Mouse (Mus musculus) thymus, postnatal 36 days (tissue): ENCODE data around the gene Gstt1.
"Not testable (repeated sequence)": the region's sequence is repeated elsewhere in the genome, so short reads cannot be mapped to it uniquely, and the experiment has no call there.

ENCODE experiments used
- DNase-seq, 2 experiments: peaks; one replicate each; pipeline ENCODE4 v3.0.0; 2022; ENCODE audit warnings: mixed read lengths in 2 of 2

Gene Gstt1

DNA sequence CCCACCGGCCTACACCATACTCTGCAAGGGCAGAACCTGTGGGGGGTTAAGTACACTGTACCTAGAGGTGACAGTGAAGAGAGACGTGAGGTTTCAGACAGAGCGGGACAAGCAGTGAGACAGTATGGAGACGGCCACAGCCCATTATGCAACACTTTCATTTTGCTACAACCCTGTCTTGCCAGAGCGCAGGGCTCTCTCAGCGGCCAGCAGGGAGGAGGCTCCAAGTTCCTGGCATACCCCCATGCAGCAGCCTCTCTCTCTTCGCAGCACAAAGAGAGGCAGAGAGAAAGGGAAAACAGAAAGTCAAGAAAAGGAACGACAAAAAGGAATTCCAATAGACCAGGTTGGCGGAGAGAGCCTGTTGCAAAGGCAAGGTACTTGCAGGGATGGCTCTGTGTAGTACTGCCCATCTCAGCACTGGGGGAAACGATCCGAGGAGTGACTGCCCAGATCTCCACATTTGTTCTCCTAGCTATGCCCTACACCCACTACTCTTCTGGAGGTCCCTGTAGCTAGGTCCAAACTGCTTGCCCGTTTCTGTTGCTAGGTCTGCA lies 687 bp downstream of the Gstt1 start:
- DNase-seq: no peak

DNA sequence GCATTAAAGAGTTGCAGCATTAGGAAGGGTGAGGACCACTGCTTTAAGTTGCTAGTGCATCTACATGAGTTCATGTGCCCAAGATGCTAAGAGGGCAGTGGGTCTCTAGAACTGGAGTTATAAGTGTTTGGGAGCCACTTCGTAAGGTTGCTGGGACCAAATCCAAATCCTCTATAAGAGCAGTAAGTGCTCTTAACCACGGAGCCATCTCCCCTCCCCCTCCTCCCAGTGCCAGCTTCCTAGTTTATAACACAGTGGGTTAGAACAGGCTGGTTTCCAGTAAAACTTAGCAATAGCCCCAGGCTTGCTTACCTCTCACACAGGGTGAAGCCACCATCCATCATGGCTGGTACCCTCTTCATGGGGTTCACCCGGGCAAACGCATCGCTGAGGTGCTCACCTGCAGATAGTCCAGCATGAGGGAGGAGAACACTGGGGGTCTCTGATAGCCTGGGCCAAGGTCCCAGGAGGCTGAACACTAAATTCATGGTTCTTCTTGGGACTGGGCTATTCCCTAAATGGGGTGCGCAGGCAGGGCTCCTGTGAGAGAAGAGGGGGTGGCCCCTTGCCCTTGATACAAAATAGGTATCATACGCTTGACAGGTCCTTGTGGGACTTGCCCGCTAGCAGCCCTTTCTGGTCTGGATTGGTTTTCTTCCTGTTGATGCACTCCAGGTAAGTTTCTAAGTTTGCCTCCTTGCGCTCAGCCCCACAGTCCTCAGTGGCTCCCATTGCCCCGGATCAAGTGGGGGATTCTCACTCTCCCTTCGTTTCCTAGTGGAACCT lies 1.5 kb downstream of the Gstt1 start:
- no peak for DNase-seq

DNA sequence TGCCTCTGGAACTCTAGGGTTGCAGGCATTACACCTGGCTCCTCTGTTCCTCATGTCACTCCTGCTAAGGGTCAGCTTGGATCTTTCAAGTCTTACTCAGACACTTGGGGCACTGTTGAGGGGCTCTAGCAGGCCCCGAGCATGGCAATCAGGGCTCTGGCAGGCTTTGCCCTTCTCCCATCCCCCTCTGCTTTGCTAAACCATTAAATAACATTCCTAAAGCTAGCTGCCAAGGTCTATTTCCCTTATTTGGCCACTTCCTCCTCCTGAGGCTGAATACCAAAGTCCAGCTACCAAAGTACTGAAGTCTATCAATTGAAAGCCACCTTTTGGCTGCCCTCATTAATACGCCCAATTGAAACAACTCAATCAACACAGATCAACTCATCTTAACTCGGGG lies 3.5 kb downstream of the Gstt1 start:
- DNase-seq: no peak

DNA sequence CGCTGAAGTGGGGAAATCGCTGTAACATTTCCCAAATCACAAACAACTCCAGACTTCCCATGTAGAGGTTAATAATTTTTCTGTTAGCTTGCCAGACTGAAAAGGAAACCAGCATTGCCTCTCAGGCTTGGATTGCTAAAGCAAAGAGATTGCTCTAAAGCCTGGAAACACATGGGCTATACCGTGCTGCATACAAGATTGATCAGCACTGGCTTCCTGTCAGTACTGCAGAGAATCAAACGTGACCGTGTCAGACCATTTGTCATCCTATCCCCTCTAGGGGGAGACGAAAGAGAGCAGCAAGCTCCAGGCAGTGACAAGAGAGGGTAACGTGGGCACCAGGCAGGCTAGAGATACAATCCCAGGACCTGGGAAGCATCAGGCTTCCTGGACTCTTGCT lies 7.6 kb downstream of the Gstt1 start:
- DNase-seq: no peak

DNA sequence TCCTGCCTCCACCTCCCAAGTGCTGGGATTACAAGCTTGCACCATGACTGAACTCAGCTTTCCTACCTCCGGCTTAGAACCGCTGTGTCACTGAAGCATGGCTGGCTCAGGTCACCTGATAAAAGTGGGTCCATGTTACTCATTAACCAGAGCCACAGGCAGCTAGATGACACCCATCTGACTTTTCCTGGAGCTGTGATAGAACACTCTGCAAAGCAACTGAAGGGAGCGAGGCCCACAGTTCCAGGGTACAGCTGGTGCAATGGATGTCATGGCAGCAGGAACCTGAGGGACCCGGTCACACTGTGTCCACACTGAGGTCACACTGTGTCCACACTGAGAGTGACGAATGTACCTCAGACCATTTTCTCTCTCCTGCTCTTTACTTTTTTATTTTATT lies 8.5 kb downstream of the Gstt1 start:
- no peak for DNase-seq

DNA sequence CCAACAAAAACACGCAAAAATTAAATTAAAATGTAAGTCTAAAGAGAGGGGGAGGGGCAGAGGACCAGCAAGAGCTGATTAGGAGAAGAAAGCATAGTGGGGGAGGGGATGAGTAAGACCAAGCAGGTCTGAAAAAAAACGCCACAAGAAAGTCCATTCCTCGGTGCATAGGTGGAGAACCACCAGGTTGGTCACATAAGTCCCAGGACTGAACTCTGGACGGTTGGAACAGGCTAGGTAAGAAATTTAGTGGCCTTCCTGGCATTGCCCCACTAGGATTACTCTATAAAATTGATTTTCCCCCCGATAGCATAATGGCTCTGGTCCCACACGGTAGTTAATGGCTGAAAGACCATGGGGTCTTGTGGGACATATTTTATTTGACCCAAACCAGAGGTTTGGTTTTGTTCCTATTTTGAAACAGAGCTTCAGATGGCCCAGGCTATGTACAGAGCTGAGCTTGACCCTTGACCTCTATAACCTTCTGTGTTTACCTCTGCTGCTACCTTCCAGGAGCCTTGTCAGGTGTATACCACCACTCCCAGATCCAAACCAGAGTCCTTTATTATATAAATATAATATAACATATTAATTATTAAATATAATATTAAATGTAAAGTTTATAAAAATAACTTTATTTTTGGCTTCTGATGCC lies 9.2 kb downstream of the Gstt1 start:
- DNase-seq: no peak

DNA sequence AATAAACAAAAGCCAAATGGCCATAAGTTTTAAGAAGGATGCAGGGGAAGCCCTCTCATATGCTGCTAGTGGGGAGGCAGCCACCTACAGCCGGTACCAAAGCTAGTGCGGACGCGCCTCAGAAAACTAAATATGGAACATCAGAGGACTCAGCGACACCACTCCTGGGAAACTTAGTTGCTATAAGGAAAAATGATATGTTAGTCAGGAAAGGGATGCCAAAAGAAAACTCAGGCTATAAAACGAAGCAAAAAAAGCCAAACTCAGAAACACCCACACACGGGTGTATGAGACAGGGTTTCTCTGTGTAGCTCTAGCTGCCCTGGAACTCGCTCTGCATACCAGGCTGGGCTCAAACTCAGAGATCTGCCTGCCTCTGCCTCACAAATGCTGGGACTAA lies 10.1 kb downstream of the Gstt1 start:
- DNase-seq: no peak

DNA sequence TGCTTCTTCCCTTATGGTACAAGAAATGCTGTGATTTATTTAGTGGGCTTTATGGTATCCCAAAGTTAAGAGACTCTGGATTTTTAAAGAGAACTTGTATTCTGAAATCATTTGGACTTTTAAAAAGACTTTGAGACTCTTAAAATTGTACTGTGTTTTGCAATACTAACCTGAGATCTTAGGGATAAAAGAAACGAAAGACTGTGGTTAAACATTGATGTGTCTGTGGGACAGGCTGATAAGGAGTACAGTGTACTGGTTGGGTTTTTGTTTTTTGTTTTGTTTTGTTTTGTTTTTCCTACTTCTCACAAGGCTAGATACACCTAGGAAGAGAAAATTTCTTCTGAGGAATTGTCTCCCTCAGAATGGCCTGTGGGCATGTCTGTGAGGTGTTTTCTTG lies 12.9 kb downstream of the Gstt1 start:
- no peak for DNase-seq

DNA sequence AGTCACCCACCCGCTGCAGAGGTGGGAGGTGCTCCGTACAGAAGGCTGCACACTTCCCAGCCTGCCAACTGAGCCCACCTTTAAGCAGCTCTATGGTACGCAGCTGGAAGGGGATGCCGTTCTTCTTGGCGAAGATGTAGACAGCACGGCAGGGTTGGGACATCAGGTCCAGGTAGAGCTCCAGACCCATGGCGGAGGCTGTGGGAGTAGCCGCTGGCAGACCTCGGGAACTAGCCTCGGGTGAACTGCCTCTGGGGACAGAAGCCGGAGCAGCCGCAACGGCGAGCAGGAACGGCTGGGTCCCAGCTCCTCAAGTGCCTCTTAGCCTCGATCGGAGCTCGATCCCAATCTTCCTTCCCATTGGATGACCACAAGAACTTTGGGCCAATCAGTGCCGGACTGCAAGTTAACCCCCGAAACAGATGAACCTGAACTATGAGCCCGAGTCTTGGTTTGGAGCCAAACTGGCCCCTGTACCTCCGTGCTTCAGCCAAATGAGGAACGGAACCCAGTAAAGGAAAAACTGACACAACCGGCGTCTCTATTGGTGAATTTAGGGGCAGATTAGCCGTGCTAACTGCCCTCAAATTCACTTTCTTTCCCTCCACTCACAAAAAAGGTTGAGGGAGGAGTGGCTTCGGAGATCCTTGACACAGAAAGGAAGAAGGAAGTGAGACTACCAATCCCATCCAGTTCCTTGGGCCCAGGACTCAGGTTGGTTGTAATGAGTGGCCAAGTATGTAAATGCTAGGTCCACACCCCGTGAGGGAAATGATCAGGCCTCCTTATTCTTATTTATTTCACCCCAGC lies 17.4 kb downstream of the Gstt1 start, which contains the start of the genes Gm20441 and Gstt3:
Gene Gm20441 (minus strand): TSS at position 186 of the 810 bp plus-strand sequence.
Gene Gstt3 (minus strand): TSS at position 646 of the 810 bp plus-strand sequence.
- peak; percentile 24 for DNase-seq

DNA sequence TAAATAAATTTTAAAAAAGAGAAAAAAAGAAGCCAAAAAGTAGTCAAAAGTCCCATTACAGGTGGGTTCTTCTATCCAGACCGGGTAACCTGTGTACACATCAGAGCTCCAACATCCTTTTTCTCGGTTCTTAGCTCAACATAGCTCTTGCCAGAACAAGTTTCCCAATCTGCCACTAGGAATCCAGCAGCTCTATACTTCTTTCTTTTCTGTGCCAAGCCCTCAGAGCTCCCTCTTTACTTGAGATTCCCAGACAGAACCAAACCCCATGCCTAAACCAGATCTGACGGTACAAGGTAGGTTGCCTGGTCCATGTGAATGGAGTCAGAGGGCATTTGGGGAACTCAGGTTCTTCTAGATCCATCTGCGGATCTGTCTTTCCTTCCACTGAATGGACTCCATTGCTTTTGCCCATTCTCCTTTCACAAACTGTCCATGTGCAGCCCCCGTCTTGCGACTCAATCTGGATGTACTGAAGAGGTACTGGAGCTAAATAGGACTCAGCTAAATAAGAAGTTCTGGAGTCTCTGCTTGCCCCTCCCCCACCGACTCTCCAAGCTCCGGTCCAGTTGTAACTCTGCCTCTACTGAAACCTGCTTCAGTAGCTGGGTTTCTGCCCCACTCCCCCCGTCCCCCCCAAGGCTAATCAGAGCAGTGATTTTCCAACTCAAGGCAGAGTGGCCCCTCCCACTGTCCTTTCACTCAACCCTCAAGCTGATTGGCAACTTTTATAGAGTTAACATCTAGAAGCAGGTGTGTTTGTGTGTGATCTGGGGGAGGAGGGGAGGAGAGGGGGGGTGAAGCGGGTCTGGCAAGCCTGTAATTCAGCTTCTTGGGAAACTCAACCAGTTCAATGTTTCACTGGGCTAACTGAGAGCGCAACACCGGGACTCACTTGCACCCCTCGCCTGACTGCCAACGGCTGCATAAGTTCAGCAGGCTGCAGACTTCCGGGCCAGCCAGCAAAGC lies 18.9 kb downstream of the Gstt1 start:
- DNase-seq: no peak

DNA sequence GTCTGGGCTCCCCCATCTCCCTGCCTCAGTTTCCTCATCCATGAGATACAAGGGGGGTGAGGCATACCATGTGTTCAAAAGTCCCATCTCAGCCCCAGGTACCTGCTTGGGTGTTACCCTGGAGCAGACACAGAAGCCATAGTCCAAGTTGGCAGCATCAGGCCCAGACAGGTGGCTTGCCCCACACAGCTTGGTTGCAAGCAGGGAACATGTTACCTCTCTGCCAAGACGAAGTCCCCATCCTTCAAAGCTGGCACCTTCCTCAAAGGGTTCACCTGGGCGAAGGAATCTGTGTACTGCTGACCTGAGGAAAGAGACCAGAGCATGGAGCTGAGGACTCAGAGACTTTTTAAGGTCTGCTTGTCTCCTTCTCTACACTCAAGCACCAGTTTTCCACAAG lies 20.5 kb downstream of the Gstt1 start:
- no peak for DNase-seq

DNA sequence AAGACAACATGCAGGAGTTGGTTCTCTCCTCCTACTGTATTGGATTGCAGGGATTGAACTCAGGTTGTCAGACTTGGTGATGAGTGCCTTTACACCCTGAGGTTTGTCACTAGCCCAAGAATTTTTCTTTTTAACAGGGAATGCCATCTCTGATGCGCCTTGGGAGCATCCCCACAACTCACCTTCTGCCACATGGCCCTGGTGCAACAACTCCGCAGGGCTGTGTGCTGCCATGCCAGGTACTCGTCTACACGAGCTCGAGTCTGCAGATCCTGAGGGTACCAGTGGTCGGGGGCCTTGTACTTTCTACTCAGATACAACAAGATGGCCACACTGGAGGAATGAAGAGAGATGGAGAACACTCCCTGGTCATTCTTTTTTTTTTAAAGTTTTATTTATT lies 21.8 kb downstream of the Gstt1 start:
- no peak for DNase-seq

DNA sequence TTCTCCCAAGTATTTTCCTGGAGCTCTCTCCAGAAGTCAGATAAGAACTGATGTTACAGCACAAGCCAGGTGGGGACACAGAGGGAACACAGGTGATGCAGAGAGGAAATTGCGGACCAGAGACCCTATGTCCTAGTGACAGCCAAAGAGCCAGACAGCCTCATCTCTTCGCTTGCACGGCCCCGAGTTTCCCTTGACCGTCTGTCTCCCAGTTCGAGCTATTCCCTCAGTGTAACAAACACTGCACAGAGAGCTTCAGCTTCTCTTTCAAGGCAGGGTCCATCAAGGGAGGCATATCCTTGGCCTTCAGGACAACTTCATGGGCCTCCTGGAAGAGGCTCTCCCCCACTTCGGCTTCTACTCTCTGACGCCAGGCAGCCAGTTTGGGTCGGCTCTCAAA lies 23.8 kb downstream of the Gstt1 start:
- no peak for DNase-seq

DNA sequence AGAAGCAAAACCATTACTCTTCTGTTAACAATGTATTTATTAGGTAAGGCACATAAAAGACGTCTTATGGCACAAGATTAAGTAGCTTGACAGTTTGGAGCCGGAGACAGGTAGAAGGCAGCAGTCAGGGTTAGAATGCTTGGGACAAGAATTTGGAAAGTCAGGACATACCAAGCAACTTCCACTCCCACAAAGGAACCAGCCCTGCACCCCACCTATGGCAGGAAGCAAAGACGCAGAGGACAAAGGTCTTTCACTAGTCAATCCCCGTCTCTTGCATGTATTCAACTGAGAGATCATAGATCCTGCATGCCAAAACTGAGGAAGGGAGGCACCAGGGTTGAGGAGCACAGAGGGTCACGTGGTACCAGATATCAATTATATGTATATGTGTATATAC lies 24.3 kb downstream of the Gstt1 start:
- no peak for DNase-seq

DNA sequence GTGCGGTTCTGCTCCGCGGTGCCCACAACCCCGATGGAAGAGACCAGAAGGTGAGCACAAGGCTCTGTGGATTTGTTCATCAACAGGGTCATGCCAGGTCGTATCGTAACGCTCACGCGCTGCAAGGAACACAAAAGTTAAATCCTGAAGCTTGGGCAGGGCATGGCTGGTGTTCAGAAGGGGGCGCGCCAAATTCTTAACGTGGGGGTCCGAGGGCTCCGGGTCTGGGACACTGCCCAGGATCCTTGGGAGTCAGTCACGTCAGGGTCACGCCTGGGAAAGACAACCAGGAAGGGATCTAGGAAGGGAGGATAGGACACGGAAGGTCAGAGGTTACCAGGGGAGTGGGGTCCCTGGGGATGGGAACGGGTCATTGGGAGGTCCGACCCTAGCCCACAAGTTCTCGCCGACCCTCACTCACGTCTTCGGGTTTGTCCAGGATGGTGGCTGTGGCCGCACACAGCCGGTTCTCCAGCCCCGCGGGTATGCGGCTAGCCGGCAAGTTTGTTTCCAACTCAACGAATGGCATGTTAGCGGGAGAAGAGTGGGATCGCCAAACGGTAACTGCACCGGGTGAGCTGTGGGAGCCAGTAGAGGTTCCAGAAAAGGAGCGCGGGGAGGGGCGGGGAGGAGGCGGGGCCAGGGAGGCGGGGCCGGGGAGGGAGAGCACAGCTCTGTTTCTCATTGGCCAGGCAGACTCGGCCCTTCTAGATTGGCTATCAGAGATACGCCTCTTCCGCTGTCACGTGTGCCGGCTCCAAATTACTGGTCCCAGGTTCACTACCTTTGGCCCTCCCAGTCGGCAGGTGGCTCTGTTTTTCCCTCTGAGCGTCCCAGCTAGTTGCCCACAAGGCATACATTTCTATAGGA lies 25.4 kb downstream of the Gstt1 start, which contains the start of gene Ddt:
Gene Ddt (minus strand): TSS at position 620 of the 870 bp plus-strand sequence.
- DNase-seq: peak; percentile 82 to 89

DNA sequence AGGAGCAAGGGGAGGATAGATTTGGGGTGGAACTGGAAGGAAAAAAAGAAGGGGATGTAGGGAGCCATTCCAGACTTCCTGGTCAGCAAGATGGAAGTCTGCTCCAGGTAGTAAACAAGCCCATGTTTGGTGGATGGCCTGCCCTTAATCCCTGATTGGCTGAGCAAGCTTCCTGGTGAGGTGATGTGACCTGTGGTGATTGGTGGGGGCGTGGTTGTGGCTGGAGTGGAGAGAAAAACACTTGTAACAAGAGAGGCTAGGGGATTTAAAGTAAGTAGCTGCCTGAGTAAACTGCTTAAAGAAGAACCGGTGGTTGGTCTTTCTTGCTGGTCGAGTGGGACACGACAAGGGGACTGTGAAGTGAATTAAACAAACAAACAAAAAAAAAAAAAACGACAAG lies 30.6 kb downstream of the Gstt1 start:
- DNase-seq: not testable (repeated sequence)

DNA sequence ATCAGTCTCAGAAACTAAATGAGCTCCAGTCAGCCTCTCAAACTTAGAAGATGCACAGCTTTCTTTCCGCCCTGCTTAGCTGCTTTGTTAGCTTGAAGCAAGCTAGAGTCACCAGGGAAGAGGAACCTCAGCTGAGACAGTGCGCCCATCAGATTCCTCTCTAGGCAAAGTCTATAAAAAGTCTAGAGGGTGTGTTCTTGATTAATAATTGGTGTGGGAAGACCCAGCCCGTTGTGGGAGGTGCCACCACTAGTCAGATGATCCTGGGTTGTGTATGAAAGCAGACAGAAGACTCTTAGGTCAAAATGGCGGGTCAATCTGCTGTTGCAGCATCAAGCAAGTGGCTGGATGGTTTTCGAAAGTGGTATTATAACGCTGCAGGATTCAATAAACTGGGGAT lies 31.5 kb downstream of the Gstt1 start:
- DNase-seq: no peak

DNA sequence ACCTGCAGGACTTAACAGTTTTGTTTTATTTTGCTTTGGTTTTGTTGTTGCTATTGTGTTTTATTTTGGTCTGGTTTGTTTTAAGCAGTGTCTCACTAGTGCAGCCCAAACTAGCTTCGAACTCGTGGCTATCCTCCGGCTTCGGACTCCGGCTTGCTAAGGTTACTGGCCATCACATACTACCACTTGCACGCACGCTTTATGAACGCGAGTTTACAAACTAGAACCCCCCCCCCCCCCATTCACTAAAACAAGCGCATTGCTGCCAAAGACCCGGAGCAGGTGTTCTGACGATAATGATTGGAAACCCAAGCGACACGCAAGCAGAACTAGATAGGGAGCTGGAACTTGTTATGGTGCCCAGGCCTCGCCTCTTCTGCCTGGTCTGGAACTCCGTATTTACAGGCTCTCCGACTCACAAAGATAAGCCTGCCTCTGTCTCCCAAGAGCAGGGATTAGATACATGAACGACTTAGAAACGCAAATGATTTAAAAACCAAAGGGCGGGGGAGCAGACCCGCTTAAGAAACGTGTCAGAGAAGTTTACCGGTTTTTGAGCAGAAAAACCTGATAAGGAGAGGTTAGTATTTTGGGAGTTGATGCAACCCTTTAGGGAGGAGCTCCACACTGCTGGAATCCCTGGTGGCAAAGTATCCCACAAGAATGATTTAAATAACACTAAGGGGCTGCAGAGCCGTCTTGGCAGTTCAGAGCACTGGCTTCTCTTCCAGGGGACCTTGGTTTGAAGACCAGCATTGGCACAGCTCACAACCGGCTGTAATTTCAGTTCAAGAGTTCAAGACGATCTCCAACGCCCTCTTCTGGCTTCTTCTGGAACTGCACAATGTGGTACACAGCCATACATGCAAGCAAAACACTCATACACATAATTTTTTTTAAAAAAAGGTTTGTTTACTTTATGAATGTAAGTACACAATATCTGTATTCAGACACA lies 33.6 kb downstream of the Gstt1 start:
- peak; percentile 63 to 68 for DNase-seq

DNA sequence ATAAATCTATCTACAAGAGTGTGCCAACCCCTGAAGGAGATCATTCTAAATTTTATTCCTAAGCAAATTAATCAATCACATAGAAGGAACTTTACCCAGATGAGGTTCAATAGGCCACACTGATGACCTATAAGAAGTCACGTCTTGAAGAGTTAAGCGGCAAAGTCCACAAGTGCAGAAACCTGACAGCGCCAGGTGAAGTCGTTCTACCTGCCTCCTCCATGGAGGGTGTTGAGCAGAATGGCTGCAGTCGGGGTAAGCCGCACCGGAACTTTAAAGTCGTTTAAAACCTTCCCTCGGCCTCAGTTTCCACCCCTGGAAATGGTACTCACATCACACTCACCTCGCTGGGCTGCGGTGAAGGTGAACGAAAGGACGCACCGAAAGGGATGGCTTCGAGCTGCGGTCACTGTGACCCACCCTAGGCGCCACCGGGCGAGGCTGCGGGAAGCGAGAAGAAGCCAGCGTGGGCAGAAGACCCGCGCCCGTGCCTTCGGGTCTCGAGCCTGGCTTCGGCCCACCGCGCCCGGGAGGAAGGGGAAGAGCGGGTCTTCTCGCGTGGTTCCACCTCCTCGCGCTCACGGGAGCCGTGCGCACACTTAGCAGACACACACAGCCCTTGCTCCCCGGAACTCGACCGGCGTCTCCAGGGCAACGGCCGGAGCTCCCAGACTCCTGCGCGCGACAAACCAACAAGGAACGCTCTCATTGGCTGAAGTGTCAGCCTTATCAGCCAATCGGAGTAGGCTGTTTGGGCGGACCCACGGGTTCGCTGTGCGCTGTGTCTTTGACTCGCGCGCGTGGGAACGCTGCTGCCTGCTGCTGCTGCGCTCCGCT lies 34.5 kb downstream of the Gstt1 start, which contains the start of gene Cabin1:
Gene Cabin1 (minus strand): TSS at position 660 of the 837 bp plus-strand sequence.
- peak; percentile 95 to 97 for DNase-seq
